Mouse (Mus musculus) stomach, embryonic 14.5 days (tissue): ENCODE data around the gene Hspb2. TPM values are rescaled to one million over a fixed set of nuclear protein-coding genes. Genes with fewer than 3 reads are reported as not detected.

Source experiments
- ATAC-seq: fragments of 200-750 bp; cut with Nextera tagmentation; 2 replicates; pipeline ENCODE4 v1.8.0; 2017; ENCODE audit warnings: low read depth, moderate TSS enrichment; ENCODE audit not compliant: insufficient number of reproducible peaks, insufficient read depth, low FRiP score
- H3K27ac ChIP-seq: fragments of 300-500 bp; sonication (generic); 2 replicates; pipeline ENCODE4 v1.5.1; 2014; ENCODE audit warnings: mild to moderate bottlenecking, low read length, moderate library complexity, mixed read lengths
- H3K27me3 ChIP-seq: fragments of 300-500 bp; sonication (generic); 2 replicates; pipeline ENCODE4 v1.6.1; 2014; ENCODE audit warnings: low read length, control low read depth, mixed read lengths; ENCODE audit not compliant: control insufficient read depth, insufficient read depth
- H3K36me3 ChIP-seq: fragments of 300-500 bp; sonication (generic); 2 replicates; pipeline ENCODE4 v1.6.1; 2014; ENCODE audit warnings: mild to moderate bottlenecking, control low read depth, low read length, moderate library complexity, mixed read lengths; ENCODE audit not compliant: control insufficient read depth, insufficient read depth
- H3K4me1 ChIP-seq: fragments of 300-500 bp; sonication (generic); 2 replicates; pipeline ENCODE4 v1.6.1; 2014; ENCODE audit warnings: low read length, control low read depth, mixed read lengths; ENCODE audit not compliant: control insufficient read depth, insufficient read depth
- H3K4me2 ChIP-seq: fragments of 300-500 bp; sonication (generic); replicated peaks from 2 replicates; pipeline ENCODE4 v1.6.1; 2014; ENCODE audit warnings: low read depth, low read length, control low read depth
- H3K4me3 ChIP-seq: fragments of 300-500 bp; sonication (generic); 2 replicates; pipeline ENCODE4 v1.5.1; 2014; ENCODE audit warnings: low read depth, low read length, control low read depth
- H3K9ac ChIP-seq: fragments of 300-500 bp; sonication (generic); replicated peaks from 2 replicates; pipeline ENCODE4 v1.6.1; 2014; ENCODE audit warnings: low read depth, mild to moderate bottlenecking, control low read depth, low read length, moderate library complexity, mixed read lengths
- H3K9me3 ChIP-seq: fragments of 300-500 bp; sonication (generic); 2 replicates; pipeline ENCODE4 v1.6.1; 2016; ENCODE audit warnings: low read depth, low read length, control low read depth; ENCODE audit not compliant: control insufficient read depth
- WGBS: fragments of 180-500 bp; shearing (Covaris S2); extraction: QIAGEN DNeasy Blood & Tissue Kit; methylation state at CpG from one replicate; pipeline ENCODE4 v1.1.7; 2014; 5-methylcytosine and 5-hydroxymethylcytosine counted together
- polyA plus RNA-seq: library from polyadenylated mRNA; unstranded; fragments of >200 nt; fragmentation: Nextera tagmentation; extraction: Ambion mirVana; gene quantifications from 2 replicates; pipeline ENCODE4 v1.2.1, GENCODE M21; 2014

Gene Hspb2
- polyA plus RNA-seq, 1 experiment from 2014 or later = 1.5 TPM

DNA sequence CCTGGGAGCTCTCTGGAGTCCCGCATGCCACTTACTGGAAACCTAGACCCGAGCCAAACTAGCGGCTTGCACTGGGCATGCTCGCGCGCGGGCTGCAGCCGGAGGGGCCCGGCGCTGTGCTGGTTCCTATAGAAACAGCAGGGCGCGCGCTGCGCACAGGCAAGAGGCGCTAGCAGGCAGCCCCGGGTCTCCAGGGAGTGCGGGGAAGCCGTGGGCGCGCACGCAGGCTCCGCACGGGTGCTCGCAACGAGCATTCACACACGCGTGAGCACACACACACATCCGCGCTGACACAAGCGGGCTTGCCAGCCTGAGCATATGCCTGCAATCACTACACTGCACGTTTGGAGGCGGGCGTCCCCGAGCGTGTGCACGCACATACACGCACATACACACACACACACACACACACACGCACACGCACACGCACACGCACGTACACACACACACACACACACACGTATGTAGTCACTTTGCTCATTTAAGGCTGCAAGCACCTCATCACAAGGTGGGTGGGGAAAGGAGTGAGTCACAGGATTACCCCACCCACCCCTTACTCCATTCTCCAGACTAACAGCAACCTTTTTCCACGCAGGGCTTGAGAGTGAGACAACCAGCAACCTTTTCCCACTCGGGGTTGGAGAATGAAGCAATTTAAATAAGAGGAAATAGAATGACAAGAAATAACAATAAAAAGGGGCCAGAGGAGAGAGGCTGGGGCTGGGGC is 24.1 kb downstream of the Hspb2 start:
- under 1% methylated on average over 45 of the region's 45 CpGs for WGBS
- H3K4me2 ChIP-seq = peak overlapping the region; percentile 79
- peak overlapping the region; percentile 39 for H3K9ac ChIP-seq
- H3K27me3 ChIP-seq = no peaks in the 10 kb centered on the region
- peak overlapping the region; percentile 57 for H3K4me3 ChIP-seq
- H3K36me3 ChIP-seq = no peaks in the 10 kb centered on the region
- peaks cover 5% of the 10 kb centered on the region; the same call in 1 of the 2 replicates for H3K4me1 ChIP-seq
- H3K27ac ChIP-seq = no peak overlapping the region
- peak; percentile 91 for ATAC-seq
- no peaks in the 10 kb centered on the region for H3K9me3 ChIP-seq

GRCm38 (mm10) chr9:50727171-50727924 is 24.8 kb downstream of the Hspb2 start:
- H3K4me2 ChIP-seq = peak overlapping the region; percentile 79
- peak overlapping the region; percentile 39 for H3K9ac ChIP-seq
- H3K9me3 ChIP-seq = no peaks in the 10 kb centered on the region
- WGBS = 6% methylated on average over 30 of the region's 30 CpGs
- no peaks in the 10 kb centered on the region for H3K36me3 ChIP-seq
- no peaks in the 10 kb centered on the region for H3K27me3 ChIP-seq
- peak; percentile 25; the same call in 1 of the 2 replicates for ATAC-seq
- H3K4me3 ChIP-seq = peak overlapping the region; percentile 57
- H3K4me1 ChIP-seq = peaks cover 10% of the 10 kb centered on the region; the same call in 1 of the 2 replicates
- H3K27ac ChIP-seq = no peak overlapping the region

GRCm38 (mm10) chr9:50725921-50726590 is 26.1 kb downstream of the Hspb2 start:
- H3K9me3 ChIP-seq = no peaks in the 10 kb centered on the region
- H3K9ac ChIP-seq = no peak overlapping the region
- no peak overlapping the region for H3K4me3 ChIP-seq
- H3K36me3 ChIP-seq = no peaks in the 10 kb centered on the region
- no peaks in the 10 kb centered on the region for H3K27me3 ChIP-seq
- H3K4me1 ChIP-seq = peaks cover 11% of the 10 kb centered on the region; the same call in 1 of the 2 replicates
- no peak overlapping the region for H3K27ac ChIP-seq
- 51% methylated on average over 8 of the region's 8 CpGs for WGBS
- no peak for ATAC-seq
- H3K4me2 ChIP-seq = no peak overlapping the region

GRCm38 (mm10) chr9:50724661-50725330 is 27.4 kb downstream of the Hspb2 start:
- Histone ChIP-seq H3K9me3 (no peaks in the 10 kb centered on the region), H3K4me3 (no peak overlapping the region), H3K27ac (no peak overlapping the region), H3K27me3 (no peaks in the 10 kb centered on the region), H3K9ac (no peak overlapping the region), H3K36me3 (no peaks in the 10 kb centered on the region), H3K4me1 (peaks cover 11% of the 10 kb centered on the region; the same call in 1 of the 2 replicates), H3K4me2 (no peak overlapping the region)
- ATAC-seq = no peak
- 54% methylated on average over 3 of the region's 3 CpGs for WGBS

- Histone ChIP-seq H3K9ac (no peak overlapping the region), H3K4me1 (peaks cover 11% of the 10 kb centered on the region; the same call in 1 of the 2 replicates), H3K4me2 (no peak overlapping the region), H3K9me3 (no peaks in the 10 kb centered on the region), H3K27ac (no peak overlapping the region), H3K36me3 (no peaks in the 10 kb centered on the region), H3K4me3 (no peak overlapping the region), H3K27me3 (no peaks in the 10 kb centered on the region)
- 78% methylated on average over 2 of the region's 2 CpGs for WGBS
- no peak for ATAC-seq
These were observed 28.0 kb downstream of the Hspb2 start for GRCm38 (mm10) chr9:50724147-50724546.

DNA sequence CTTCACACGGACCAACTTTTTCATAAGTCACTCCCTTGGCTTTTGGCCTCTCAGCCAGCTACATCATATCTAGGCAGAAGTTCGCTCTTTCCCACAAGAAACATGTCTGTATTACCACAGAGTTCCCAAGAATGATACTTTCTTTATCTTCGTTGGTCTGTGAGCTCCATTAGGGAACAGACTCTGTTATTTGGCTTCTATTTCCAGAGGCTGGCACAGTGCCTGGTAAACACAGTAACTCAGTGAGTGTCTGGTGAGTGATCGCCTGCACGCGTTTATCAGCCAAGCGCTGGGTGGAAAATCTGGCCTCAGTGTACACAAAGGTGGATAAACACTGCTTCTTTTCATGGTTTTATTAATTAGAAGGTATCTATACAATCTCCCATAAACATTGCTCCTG is 28.7 kb downstream of the Hspb2 start:
- Histone ChIP-seq H3K9ac (no peak overlapping the region), H3K36me3 (no peaks in the 10 kb centered on the region), H3K4me2 (no peak overlapping the region), H3K4me1 (peaks cover 11% of the 10 kb centered on the region; the same call in 1 of the 2 replicates), H3K4me3 (no peak overlapping the region), H3K9me3 (no peaks in the 10 kb centered on the region), H3K27me3 (no peaks in the 10 kb centered on the region), H3K27ac (peak overlapping the region; percentile 48; the same call in 1 of the 2 replicates)
- 33% methylated on average over 7 of the region's 7 CpGs for WGBS
- no peak for ATAC-seq

DNA sequence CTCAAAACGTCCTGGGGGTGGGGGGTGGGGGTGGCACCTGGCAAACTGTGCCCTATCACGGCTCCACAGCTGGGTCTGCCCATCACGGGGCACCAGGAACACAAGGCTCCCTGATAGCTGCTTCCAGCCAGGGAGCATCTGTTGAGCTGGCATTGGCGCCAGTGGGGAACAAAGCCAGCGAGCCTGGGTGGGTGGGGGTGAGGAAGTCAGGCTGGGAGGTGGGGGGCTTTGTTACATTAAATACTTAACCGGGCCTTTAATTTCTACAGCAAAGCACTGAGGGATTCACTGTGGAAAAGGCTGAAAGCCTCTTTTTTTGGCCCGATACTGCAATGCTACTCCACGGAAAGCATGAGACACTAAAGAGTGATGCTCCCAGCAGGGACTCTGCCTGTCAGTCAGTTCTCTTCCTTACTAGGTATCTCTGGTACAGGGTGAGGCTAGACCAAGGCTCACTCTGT is 29.7 kb downstream of the Hspb2 start:
- no peaks in the 10 kb centered on the region for H3K9me3 ChIP-seq
- H3K27me3 ChIP-seq = no peaks in the 10 kb centered on the region
- no peak overlapping the region for H3K4me2 ChIP-seq
- no peak for ATAC-seq
- H3K4me1 ChIP-seq = peaks cover 11% of the 10 kb centered on the region; the same call in 1 of the 2 replicates
- no peak overlapping the region for H3K4me3 ChIP-seq
- no peaks in the 10 kb centered on the region for H3K36me3 ChIP-seq
- no peak overlapping the region for H3K27ac ChIP-seq
- 52% methylated on average over 8 of the region's 8 CpGs for WGBS
- no peak overlapping the region for H3K9ac ChIP-seq

- ATAC-seq = no peak
- Histone ChIP-seq H3K9me3 (no peaks in the 10 kb centered on the region), H3K27me3 (no peaks in the 10 kb centered on the region), H3K27ac (no peak overlapping the region), H3K4me2 (no peak overlapping the region), H3K4me1 (peaks cover 11% of the 10 kb centered on the region; the same call in 1 of the 2 replicates), H3K4me3 (no peak overlapping the region), H3K9ac (no peak overlapping the region), H3K36me3 (no peaks in the 10 kb centered on the region)
- 26% methylated on average over 12 of the region's 12 CpGs for WGBS
These were observed 31.1 kb downstream of the Hspb2 start for GRCm38 (mm10) chr9:50721061-50721460.
